Mouse (Mus musculus) forebrain, embryonic 13.5 days (tissue): ENCODE measurements around the gene Zfp973. TPM values are rescaled to one million over a fixed set of nuclear protein-coding genes. Genes with fewer than 3 reads are reported as not detected.
"Not testable (repeated sequence)": the region's sequence is repeated elsewhere in the genome, so short reads cannot be mapped to it uniquely, and the experiment has no call there.

Experiments used
- ATAC-seq: fragments of 200-750 bp; cut with Nextera tagmentation; 2 replicates; pipeline ENCODE4 v1.8.0; 2017
- H3K27ac ChIP-seq: fragments of 300-500 bp; sonication (generic); 2 replicates; pipeline ENCODE4 v1.5.1; 2015; ENCODE audit warnings: inconsistent platforms, mild to moderate bottlenecking, moderate library complexity
- H3K27me3 ChIP-seq: fragments of 300-500 bp; sonication (generic); 2 replicates; pipeline ENCODE4 v1.6.1; 2015; ENCODE audit warnings: mild to moderate bottlenecking, inconsistent platforms
- H3K36me3 ChIP-seq: fragments of 300-500 bp; sonication (generic); 2 replicates; pipeline ENCODE4 v1.6.1; 2015; ENCODE audit warnings: mild to moderate bottlenecking, inconsistent platforms; ENCODE audit not compliant: poor library complexity, severe bottlenecking
- H3K4me1 ChIP-seq: fragments of 300-500 bp; sonication (generic); 2 replicates; pipeline ENCODE4 v1.6.1; 2015; ENCODE audit warnings: inconsistent platforms
- H3K4me2 ChIP-seq: fragments of 300-500 bp; sonication (generic); 2 replicates; pipeline ENCODE4 v1.6.1; 2015; ENCODE audit warnings: inconsistent platforms, mild to moderate bottlenecking, moderate library complexity
- H3K4me3 ChIP-seq: fragments of 300-500 bp; sonication (generic); 2 replicates; pipeline ENCODE4 v1.5.1; 2015; ENCODE audit warnings: mild to moderate bottlenecking, inconsistent platforms
- H3K9ac ChIP-seq: fragments of 300-500 bp; sonication (generic); 2 replicates; pipeline ENCODE4 v1.6.1; 2015; ENCODE audit warnings: mild to moderate bottlenecking, inconsistent platforms
- H3K9me3 ChIP-seq: fragments of 300-500 bp; sonication (generic); replicated peaks from 2 replicates; pipeline ENCODE4 v1.6.1; 2016; ENCODE audit warnings: inconsistent platforms
- WGBS: fragments of 180-500 bp; shearing (Covaris S2); methylation state at CpG from one replicate; pipeline ENCODE4 v1.1.7; 2015; 5-methylcytosine and 5-hydroxymethylcytosine counted together
- polyA plus RNA-seq: library from polyadenylated mRNA; unstranded; fragments of >200 nt; fragmentation: Nextera tagmentation; extraction: Ambion mirVana; gene quantifications from 2 replicates; pipeline ENCODE4 v1.2.1, GENCODE M21; 2015

Gene Zfp973
- polyA plus RNA-seq: 8.3 TPM in 2 replicates

DNA sequence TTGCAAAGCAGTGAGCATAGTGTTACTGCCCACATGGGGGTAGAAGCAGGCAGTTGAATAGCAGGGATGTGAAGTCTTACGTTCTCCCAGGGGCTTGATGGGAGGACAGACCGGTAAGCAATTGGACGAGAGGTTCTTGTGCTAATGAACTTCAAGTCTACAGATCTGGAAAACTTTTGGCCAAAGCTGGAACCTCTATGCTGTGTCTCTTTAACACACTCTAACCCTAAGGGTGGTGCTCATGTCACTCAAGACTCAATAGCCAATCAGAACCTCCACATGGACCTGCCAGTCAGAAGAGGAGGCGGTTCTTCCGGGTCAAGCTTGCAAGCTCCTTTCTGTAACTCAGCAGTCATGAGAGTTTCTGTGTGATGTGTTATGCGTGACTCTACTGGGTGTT, at the start of gene Zfp973:
Gene Zfp973, plus strand, starts transcription at position 301 of the 400 bp plus-strand sequence.
- not testable (repeated sequence) for ATAC-seq, H3K36me3 ChIP-seq, H3K4me3 ChIP-seq, H3K4me1 ChIP-seq, H3K9me3 ChIP-seq, H3K9ac ChIP-seq, H3K4me2 ChIP-seq, H3K27me3 ChIP-seq, H3K27ac ChIP-seq
- no CpG with 5 or more reads among the region's 6 CpGs for WGBS

DNA sequence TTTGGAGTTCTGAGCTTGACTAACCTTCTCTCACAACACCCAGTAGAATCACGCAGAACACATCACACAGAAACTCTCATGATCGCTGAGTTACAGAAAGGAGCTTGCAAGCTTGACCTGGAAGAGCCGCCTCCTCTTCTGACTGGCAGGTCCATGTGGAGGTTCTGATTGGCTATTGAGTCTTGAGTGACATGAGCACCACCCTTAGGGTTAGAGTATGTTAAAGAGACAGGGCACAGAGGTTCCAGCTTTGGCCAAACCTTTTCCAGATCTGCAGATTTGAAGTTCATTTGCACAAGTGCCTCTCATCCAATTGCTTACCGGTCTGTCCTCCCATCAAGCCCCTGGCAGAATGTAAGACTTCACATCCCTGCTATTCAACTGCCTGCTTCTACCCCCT, 34.1 kb upstream of the Zfp973 start, which contains the start of gene Gm14308:
Gene Gm14308, minus strand, starts transcription at position 101 of the 400 bp plus-strand sequence.
- H3K9ac ChIP-seq: not testable (repeated sequence)

DNA sequence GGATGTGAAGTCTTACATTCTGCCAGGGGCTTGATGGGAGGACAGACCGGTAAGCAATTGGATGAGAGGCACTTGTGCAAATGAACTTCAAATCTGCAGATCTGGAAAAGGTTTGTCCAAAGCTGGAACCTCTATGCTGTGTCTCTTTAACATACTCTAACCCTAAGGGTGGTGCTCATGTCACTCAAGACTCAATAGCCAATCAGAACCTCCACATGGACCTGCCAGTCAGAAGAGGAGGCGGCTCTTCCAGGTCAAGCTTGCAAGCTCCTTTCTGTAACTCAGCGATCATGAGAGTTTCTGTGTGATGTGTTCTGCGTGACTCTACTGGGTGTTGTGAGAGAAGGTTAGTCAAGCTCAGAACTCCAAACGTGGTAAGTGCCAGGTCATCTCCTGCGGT, 37.7 kb downstream of the Zfp973 start, which contains the start of gene Gm14305:
Gene Gm14305, plus strand, starts transcription at position 278 of the 400 bp plus-strand sequence.
- not testable (repeated sequence) for ATAC-seq, H3K27me3 ChIP-seq, H3K9me3 ChIP-seq, H3K27ac ChIP-seq, H3K36me3 ChIP-seq, H3K4me1 ChIP-seq
- H3K9ac ChIP-seq: peak within 1 kb of the TSS; percentile 57
- peak within 1 kb of the TSS; percentile 54 for H3K4me2 ChIP-seq
- peak within 1 kb of the TSS; percentile 45 for H3K4me3 ChIP-seq
- 0% methylated on average over 1 of the region's 6 CpGs for WGBS

More for the DNA sequence above, 34.1 kb upstream of the Zfp973 start, which contains the start of gene Gm14308:
- not testable (repeated sequence) for H3K4me1 ChIP-seq, H3K9me3 ChIP-seq, H3K4me2 ChIP-seq, H3K27ac ChIP-seq, H3K4me3 ChIP-seq, H3K36me3 ChIP-seq, H3K27me3 ChIP-seq, ATAC-seq
- no CpG with 5 or more reads among the region's 4 CpGs for WGBS

Other genes starting within 250 kb of the Zfp973 start
- 10.6 and 12.8 TPM in 2 replicates for gene Gm14435, start 246.9 kb upstream of the Zfp973 start, polyA plus RNA-seq
- 14.0 and 17.9 TPM in 2 replicates for gene Gm14434, start 183.7 kb upstream of the Zfp973 start, polyA plus RNA-seq
- not detected in 2 replicates for gene Zfp967, start 149.5 kb upstream of the Zfp973 start, polyA plus RNA-seq
- 28.0 and 28.2 TPM in 2 replicates for gene Gm14308, start 34.2 kb upstream of the Zfp973 start, polyA plus RNA-seq
- 37.3 and 42.9 TPM in 2 replicates for gene Gm14305, start 37.8 kb downstream of the Zfp973 start, polyA plus RNA-seq
- gene Gm14295, start 128.1 kb downstream of the Zfp973 start, polyA plus RNA-seq: 10.1 and 10.9 TPM in 2 replicates
- not detected in 2 replicates for gene Gm14408, start 160.6 kb downstream of the Zfp973 start, polyA plus RNA-seq